Mouse (Mus musculus): ENCODE measurements around the gene Gm572.

GRCm38 (mm10) chr4:148638302-148638701, 4.8 kb upstream of the Gm572 start:
- TF ChIP-seq GATA1 (IDR thresholded peaks at IDR 0.05; ENCODE audit: borderline replicate concordance, low read length) (no peak), FLI1 (IDR thresholded peaks at IDR 0.05; ENCODE audit: low read length) (no peak)

Data from megakaryocyte, embryonic 14.5 days (primary cell).